Mouse (Mus musculus) spleen, adult 2 months (tissue): ENCODE data around the gene Ahdc1.
"Not testable (repeated sequence)": the region's sequence is repeated elsewhere in the genome, so short reads cannot be mapped to it uniquely, and the experiment has no call there.

ENCODE experiments used
- CTCF ChIP-seq: fragments of 200-500 bp; IDR thresholded peaks from 2 replicates; pipeline ENCODE4 v1.5.1; 2011; ENCODE audit warnings: mild to moderate bottlenecking, inconsistent platforms; ENCODE audit not compliant: insufficient read depth, insufficient read length, insufficient replicate concordance; ENCODE audit errors: extremely low read depth
- POLR2A ChIP-seq: fragments of 200-500 bp; IDR thresholded peaks from 2 replicates; pipeline ENCODE4 v1.6.1; 2011; ENCODE audit warnings: low read depth, low read length, inconsistent platforms

- not testable (repeated sequence) for TF ChIP-seq POLR2A, CTCF
These were observed 84.6 kb downstream of the Ahdc1 start for GRCm38 (mm10) chr4:133095734-133096065.
